Mouse (Mus musculus) testis, postnatal 10 days (tissue): ENCODE measurements around the gene Zfp442.
A peak's percentile ranks its signal among the peaks of the same experiment; 100 is the strongest.
"Not testable (repeated sequence)": the region's sequence is repeated elsewhere in the genome, so short reads cannot be mapped to it uniquely, and the experiment has no call there.

ENCODE experiments used
- DNase-seq: peaks from one replicate; pipeline ENCODE4 v3.0.0; 2021; ENCODE audit warnings: low spot score

The Zfp442 gene

DNA sequence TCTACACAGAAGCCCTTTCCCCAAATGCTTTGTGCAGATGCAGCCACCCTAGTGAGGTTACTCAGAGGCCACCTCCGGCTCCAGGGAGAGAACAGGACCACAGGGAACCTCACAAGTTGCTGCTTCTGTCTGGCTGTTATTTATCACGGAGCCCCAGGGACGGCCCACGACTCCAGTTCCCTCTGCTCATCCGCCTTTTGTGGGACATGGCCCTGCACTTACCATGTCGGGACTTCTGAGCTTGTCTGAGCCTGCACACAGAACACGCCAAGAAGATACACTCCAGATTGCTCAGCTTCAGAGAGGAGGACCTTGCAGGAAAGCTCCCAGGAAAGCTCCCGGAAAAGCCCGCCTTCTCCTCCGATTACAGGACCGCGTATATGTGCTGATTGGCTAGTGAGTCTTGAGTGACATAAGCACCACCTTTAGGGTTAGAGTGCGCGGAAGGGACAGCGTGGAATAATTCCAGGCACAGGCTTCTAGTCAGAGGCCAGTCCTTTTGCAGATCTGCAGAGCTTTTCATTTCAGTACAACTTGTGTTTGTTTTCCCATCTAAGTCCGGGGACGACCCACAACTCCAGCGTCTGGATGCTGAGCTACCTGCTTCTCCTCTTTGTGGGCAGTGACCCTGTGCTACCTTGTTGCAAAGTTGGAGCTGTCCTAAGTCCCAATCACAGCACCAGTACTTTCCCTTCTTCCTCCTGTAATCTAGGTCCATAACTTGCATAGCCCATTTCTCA, at the start of gene Zfp442:
Gene Zfp442, minus strand, starts transcription at position 307 of the 740 bp plus-strand sequence.
- peak; percentile 60 for DNase-seq

DNA sequence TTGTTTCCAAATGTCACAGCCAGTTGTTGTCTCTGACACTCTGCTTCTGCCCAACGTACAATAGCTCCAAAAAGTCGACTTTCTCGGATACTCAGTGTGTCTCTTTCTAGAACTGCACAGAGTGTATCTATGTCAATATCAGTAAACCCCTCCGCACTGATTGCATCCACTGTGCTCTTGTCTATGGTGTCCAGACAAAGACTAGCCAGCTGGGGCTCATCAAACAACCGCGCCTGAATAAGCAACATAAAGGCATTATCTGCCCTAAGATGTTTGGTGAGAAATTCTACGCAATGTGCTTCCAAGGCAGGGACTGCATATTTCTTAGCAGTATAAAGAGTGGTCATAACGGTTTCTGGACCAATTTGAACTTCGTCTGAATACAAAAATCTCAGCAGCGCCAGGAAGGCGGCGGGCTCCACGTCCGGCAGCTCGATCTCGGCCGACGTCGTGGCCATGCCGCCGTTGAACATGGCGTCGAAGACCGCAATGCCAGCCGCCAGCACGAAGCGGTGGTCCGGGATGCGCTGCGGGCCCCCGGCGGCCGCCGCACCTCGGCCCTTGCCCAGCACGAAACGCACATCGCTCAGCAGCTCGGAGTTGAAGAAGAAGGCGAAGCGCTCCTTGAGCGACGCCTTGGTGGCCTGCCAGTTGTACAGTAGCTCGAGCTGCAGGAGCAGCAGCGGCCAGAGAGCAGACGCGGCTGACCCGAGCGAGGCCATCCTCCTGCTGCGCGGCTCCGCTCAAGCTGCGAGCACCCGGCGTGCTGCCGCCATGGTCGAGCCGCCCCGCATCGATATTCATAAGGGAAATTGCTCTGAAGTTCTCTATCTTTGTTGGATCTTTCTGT, 49.1 kb upstream of the Zfp442 start:
- DNase-seq, result not testable (repeated sequence)

DNA sequence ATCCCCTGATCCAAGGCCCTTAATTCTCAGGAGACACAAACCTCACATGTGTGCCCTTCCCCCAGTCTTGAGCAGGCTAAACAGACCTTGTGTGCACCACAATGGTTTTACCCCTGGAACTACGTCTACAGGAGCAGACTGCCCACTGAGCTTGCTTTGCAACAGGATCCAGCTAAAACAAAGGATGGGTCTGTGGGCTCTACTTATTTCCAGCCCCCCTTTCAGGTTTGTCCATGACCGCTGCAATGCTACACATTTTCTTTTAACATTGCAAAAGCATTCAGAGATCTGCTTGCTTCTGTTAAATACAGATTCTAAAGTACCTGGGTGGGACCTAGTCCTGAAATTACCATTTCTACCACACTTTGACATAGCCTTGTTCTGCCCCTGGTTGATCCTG, 41.7 kb upstream of the Zfp442 start:
- DNase-seq, result no peak

DNA sequence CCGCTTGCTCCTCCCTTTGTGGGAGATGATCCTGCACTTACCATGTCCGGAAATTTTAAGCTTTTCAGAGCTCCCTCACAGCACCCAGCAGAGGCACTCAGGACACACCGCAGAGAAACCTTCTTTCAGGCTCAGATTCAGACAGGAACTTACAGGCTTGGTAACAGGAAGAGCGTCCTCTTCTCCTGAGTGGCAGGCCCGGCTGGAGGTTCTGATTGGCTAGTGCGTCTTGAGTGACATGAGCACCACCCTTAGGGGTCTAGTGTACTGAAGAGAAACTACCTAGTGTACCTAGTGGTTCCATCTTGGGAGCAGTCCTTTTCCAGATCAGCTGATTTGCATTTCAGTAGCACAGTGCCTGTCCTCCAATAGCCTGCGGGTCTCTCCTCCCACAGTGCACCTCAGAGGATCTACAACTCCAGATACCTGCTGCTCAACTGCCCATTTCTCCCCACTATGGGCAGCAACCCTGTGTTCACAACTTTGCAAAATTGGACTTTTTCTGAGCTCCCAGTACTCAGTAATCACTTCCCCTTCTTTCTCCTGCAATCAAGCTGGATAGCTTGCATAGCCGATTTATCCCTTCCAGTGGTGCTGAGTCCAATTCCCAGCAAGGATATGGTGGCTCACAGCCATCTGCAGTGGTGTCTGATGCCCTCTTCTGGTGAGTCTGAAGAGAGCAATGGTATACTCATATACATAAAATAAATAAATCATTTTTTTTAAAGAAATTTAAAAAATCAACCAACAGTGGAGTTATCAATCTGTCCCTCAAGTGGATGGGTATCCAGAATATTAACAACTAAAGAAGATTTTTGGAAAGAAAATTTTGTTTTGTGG, 33.9 kb upstream of the Zfp442 start, which contains the start of gene Zfp345:
Gene Zfp345, minus strand, starts transcription at position 153 of the 840 bp plus-strand sequence.
- peak; percentile 38 for DNase-seq

DNA sequence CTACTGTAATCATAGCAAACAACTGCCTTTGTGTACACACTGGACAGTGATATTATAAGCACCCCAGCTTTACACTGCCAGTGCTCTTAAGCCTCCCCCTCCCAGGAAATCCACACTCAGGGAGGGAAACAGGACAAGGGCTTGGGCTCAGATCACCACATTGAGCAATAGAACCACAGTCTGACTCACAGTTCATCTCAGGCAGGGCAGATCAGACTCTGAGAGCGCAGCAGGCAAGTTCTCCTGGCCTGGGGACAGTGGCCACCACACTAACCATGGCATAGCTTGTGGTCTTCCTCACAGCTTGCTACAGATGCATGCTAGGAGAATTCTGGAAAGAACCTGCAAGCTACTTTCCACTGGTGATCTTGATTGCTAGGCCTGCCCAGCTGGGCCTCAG, 12.2 kb downstream of the Zfp442 start:
- not testable (repeated sequence) for DNase-seq

DNA sequence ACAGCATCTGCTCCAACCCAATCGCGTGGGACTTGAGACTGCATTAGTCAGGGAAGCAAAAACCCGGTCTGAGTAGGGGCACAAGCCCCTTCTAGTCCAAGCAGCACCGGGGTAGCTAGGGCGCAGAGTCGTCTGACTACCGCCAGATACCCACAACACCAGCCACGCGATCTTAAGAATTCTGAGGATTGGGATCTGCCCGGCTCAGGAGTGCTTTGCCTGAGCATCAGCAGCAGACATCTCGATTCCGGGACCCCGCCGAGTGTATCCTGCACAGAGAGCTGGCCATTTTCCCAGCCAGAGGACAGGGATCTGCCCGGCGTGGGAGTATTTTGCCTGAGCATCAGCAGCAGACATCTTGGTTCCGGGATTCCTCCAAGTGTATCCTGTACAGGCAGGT, 39.1 kb downstream of the Zfp442 start:
- not testable (repeated sequence) for DNase-seq

DNA sequence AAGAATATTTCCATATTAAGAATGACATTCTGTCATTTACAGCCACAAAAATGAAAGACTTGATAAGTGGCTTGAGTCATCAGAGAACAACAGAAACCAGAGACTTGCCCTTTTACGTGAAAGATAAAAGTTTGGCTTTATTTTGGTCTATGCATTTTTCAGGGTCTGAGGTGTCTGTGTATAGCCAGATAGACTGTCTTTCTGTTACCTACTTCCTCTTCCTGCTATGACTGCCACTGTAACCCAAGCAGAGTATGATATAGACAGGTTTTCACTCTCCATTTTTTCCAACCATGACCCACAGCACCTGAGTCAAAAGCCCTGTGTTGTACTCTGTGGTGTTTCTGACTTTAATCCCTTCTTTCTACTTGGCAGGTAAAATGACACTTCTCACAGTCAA, 61.1 kb downstream of the Zfp442 start:
- DNase-seq, result no peak

DNA sequence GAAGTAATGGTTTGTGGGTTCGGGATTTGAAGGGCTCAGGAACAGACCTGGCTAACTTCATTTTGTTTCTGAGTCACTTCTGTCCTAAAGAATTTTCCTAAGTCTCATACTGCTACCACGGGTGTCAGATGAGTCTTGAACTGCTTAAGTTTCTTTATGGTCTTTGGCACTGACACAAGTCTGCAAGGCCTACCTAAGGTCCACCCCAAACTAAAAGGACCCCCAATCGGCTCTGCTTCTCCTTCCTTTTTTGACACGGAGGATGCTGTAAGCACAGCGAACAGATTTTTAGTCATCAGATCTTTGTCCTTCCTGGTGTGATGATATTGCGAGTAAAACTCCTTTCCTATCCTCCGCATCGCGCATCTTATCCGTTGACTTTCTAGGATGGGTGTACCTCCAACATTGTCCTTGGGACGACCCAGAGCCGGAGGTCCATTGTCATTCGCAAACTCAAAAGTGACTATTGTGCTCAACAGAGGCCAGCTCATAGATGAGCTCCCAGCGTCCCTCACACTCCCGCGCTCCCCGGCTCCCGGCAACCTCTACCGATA, 65.7 kb downstream of the Zfp442 start:
- not testable (repeated sequence) for DNase-seq

DNA sequence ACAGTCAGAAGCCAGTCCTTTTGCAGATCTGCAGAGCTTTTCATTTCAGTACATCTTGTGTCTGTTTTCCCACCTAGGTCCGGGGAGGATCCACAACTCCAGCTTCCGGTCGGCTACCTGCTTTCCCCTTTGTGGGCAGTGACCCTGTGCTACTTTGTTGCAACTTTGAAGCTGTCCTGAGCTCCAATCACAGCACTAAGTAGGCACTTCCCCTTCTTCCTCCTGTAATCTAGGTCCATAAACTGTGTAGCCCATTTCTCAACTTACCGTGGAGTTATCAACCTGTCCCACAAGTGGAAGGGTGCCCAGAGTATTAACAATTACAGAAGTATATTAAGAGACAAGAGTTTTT, 88.4 kb downstream of the Zfp442 start:
- no peak for DNase-seq

DNA sequence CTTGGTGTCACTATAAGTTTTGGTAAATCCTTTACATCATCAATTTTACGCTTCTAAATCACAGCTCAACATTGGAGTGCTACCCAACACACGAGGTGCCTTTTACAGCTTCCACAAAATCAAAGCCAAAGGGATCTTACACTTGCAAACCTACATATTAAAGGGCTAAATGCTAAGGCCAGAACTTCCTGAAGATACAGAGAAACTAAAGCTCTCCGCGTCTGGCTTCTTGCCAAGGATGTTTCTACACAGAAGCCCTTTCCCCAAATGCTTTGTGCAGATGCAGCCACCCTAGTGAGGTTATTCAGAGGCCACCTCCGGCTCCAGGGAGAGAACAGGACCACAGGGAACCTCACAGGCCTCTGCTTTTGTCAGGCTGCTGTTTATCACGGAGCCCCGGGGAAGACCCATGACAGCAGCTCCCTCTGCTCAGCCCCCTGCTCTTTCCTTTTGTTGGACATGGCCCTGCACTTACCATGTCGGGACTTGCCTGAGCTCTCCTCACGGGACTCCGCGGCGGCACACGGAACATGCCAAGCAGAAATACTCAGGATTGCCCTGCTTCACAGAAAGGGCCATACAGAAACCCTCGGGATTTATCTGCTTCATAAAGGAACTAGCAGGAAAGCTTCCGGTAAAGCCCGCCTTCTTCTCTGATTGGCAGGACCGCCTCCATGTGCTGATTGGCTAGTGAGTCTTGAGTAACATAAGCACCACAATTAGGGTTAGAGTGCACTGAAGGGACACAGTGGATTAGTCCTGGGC, 89.0 kb downstream of the Zfp442 start, which contains the start of gene 3300002I08Rik:
Gene 3300002I08Rik, minus strand, starts transcription at position 653 of the 765 bp plus-strand sequence.
- peak; percentile 86 for DNase-seq
